Mouse (Mus musculus): ENCODE measurements around the gene Gm20388.
A peak's percentile ranks its signal among the peaks of the same experiment; 100 is the strongest.

- TF ChIP-seq POLR2A (IDR thresholded peaks at IDR 0.05; ENCODE audit: extremely low read depth, insufficient read depth, low read length) (no peak), CTCF (IDR thresholded peaks at IDR 0.05; ENCODE audit: extremely low read depth, insufficient read depth, low read length) (peak; percentile 62)
Observed at GRCm38 (mm10) chr8:121390608-121391007, 1480.0 kb downstream of the Gm20388 start.

Data from cortical plate, adult 2 months (tissue).